Mouse (Mus musculus) right cerebral cortex, postnatal 14 days (tissue): Measurements from ENCODE around the gene Metrn.
"Not testable (repeated sequence)": the region's sequence is repeated elsewhere in the genome, so short reads cannot be mapped to it uniquely, and the experiment has no call there.

ENCODE experiments used
- DNase-seq: peaks from one replicate; pipeline ENCODE4 v3.0.0; 2022

Metrn gene

GRCm38 (mm10) chr17:25830806-25831431 lies 34.0 kb upstream of the Metrn start:
- no peak for DNase-seq

GRCm38 (mm10) chr17:25830200-25830753 lies 33.3 kb upstream of the Metrn start:
- no peak for DNase-seq

GRCm38 (mm10) chr17:25829558-25830017 lies 32.7 kb upstream of the Metrn start:
- no peak for DNase-seq

- DNase-seq, result peak; percentile 86
Observed at GRCm38 (mm10) chr17:25828712-25829557, 32.0 kb upstream of the Metrn start, which contains the start of gene Jmjd8. Jmjd8 (plus strand) TSS chr17:25828867.

- DNase-seq, result no peak
Observed at GRCm38 (mm10) chr17:25828223-25828594, 31.3 kb upstream of the Metrn start.

GRCm38 (mm10) chr17:25827546-25828222 lies 30.7 kb upstream of the Metrn start:
- no peak for DNase-seq

- DNase-seq, result no peak
Observed at GRCm38 (mm10) chr17:25827011-25827410, 30.1 kb upstream of the Metrn start.

- DNase-seq, result no peak
Observed at GRCm38 (mm10) chr17:25825984-25826570, 29.1 kb upstream of the Metrn start.

GRCm38 (mm10) chr17:25825311-25825710 lies 28.4 kb upstream of the Metrn start:
- DNase-seq, result no peak

- DNase-seq, result no peak
Observed at GRCm38 (mm10) chr17:25824362-25825142, 27.6 kb upstream of the Metrn start.

GRCm38 (mm10) chr17:25823452-25823851 lies 26.5 kb upstream of the Metrn start, which contains the start of gene Wdr24:
Wdr24 (plus strand) TSS chr17:25823627.
- DNase-seq, result peak; percentile 59

- no peak for DNase-seq
Observed at GRCm38 (mm10) chr17:25818851-25819780, 22.2 kb upstream of the Metrn start.

- no peak for DNase-seq
Observed at GRCm38 (mm10) chr17:25817662-25818061, 20.7 kb upstream of the Metrn start.

GRCm38 (mm10) chr17:25813471-25813870 lies 16.5 kb upstream of the Metrn start:
- DNase-seq, result peak; percentile 79

- no peak for DNase-seq
Observed at GRCm38 (mm10) chr17:25810890-25811289, 14.0 kb upstream of the Metrn start.

GRCm38 (mm10) chr17:25809606-25810340 lies 12.8 kb upstream of the Metrn start:
- DNase-seq, result peak; percentile 53

- peak; percentile 87 for DNase-seq
Observed at GRCm38 (mm10) chr17:25808789-25809605, 12.1 kb upstream of the Metrn start, which contains the start of gene Fbxl16. Fbxl16 (plus strand) TSS chr17:25809085.

- DNase-seq, result no peak
Observed at GRCm38 (mm10) chr17:25808028-25808427, 11.1 kb upstream of the Metrn start.

GRCm38 (mm10) chr17:25807452-25807851 lies 10.5 kb upstream of the Metrn start:
- not testable (repeated sequence) for DNase-seq
